In the genomic region with DNA sequence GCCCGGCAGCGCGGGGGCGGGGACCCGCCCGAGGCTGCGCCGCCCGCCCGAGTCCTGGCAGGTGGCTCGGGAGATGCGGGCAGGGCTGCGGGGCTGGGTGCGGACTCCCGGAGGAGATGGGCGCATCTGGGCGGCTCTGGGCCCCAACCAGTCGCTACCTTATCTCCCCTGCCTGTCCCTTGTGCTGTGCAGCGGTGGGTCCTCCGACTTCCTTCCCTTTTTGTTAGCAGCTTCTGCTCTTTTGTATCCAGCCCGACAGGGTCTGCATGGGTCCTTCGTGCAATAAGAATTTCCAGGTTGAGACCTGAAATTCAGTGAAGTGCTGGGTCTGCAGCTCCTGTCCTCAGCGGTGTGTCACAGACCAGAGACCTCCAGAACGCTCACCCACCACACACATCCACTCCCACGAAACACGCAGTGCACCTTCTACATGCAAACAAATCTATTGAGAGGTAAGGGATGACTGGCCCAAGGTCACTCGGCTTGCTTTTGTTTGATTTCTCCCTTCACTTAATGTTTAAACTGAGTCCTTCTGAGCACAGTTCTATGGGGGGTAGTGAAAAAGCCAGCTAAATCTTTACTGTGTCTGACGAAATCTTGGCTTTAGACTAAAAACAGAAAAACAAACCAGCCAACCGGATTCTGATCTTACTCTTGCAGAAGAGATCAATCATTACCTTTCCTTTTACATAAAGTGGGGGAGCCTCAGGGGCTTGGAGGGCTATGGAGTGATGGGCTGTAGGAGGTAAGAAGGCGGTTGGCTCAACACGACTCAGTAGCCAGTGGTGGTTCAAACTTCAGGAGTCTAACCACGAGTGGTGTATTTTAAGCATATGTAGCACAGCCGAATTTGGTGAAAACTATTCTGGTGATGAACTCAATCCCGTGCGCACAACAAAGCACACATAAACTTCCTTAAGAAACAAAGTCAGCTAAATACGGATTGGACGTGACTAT, we compare ENCODE assay signal across 8 mouse cellular contexts. TPM values are rescaled to one million over a fixed set of nuclear protein-coding genes. Genes with fewer than 3 reads are reported as not detected.
DNase-seq lines count a peak whose midpoint lies in the region; ATAC-seq and TF ChIP-seq lines count a peak whose summit lies in the region.

No protein-coding gene starts in this region.

- WGBS in kidney, adult 2 months = 23% methylated on average over 36 of the region's 37 CpGs
- 16% methylated on average over 37 of the region's 37 CpGs for WGBS in hindbrain, embryonic 14.5 days
- 5% methylated on average over 37 of the region's 37 CpGs for WGBS in liver, embryonic 15.5 days (ENCODE audit: insufficient replicate concordance)
- WGBS in stomach, embryonic 15.5 days = 16% methylated on average over 36 of the region's 37 CpGs

- peak overlapping the region; percentile 78 for H3K4me2 ChIP-seq in hindbrain, embryonic 14.5 days (replicated peaks)
- peak overlapping the region; percentile 69 for H3K4me2 ChIP-seq in liver, embryonic 15.5 days
- peak overlapping the region; percentile 91 for H3K4me2 ChIP-seq in stomach, embryonic 15.5 days

- no peak for DNase-seq in kidney, adult 2 months
- DNase-seq in kidney, adult 11 months = no peak
- DNase-seq in embryo, embryonic 10.5 days (ENCODE audit: low spot score) = peak; percentile 28
- DNase-seq in hindbrain, embryonic 14.5 days (ENCODE audit: low spot score) = no peak
- no peak for DNase-seq in natural killer cell, adult 2 months (ENCODE audit: low spot score in 2 of 2)

- ATAC-seq in hindbrain, embryonic 14.5 days (ENCODE audit: low FRiP score) = peak; percentile 13; the same call in 1 of the 2 replicates
- ATAC-seq in liver, embryonic 15.5 days (ENCODE audit: insufficient read depth) = 0 out of 2 replicates have a peak, but pooled peaks have one; percentile 20
- ATAC-seq in stomach, embryonic 15.5 days (ENCODE audit: insufficient read depth, low FRiP score, low read depth) = 0 out of 2 replicates have a peak, but pooled peaks have one; percentile 4

- H3K4me1 ChIP-seq in kidney, adult 2 months (ENCODE audit: control insufficient read depth, insufficient read depth, low read length) = no peaks in the 10 kb centered on the region
- H3K4me1 ChIP-seq in ES-Bruce4 (ENCODE audit: control insufficient read depth, insufficient read depth, low read length) = no peaks in the 10 kb centered on the region
- H3K4me1 ChIP-seq in hindbrain, embryonic 14.5 days (replicated peaks; ENCODE audit: control insufficient read depth, insufficient read depth, low read length) = peaks cover 10% of the 10 kb centered on the region; the same call in 1 of the 2 replicates
- H3K4me1 ChIP-seq in liver, embryonic 15.5 days (replicated peaks) = peaks cover 35% of the 10 kb centered on the region
- H3K4me1 ChIP-seq in stomach, embryonic 15.5 days = no peaks in the 10 kb centered on the region

- no peak overlapping the region for H3K27ac ChIP-seq in kidney, adult 2 months (ENCODE audit: insufficient read depth, low read depth, low read length)
- H3K27ac ChIP-seq in ES-Bruce4 (ENCODE audit: insufficient read depth, low read length) = no peak overlapping the region
- H3K27ac ChIP-seq in hindbrain, embryonic 14.5 days = peak overlapping the region; percentile 93
- H3K27ac ChIP-seq in liver, embryonic 15.5 days (replicated peaks) = peak overlapping the region; percentile 74
- H3K27ac ChIP-seq in stomach, embryonic 15.5 days = peak overlapping the region; percentile 76

- H3K9ac ChIP-seq in ES-Bruce4 (ENCODE audit: low read depth, poor library complexity, severe bottlenecking) = peak overlapping the region; percentile 50
- H3K9ac ChIP-seq in hindbrain, embryonic 14.5 days = peak overlapping the region; percentile 91
- H3K9ac ChIP-seq in liver, embryonic 15.5 days = peak overlapping the region; percentile 35
- peak overlapping the region; percentile 27 for H3K9ac ChIP-seq in stomach, embryonic 15.5 days

- H3K27me3 ChIP-seq in kidney, adult 2 months (replicated peaks; ENCODE audit: control insufficient read depth, insufficient read depth, low read length) = peaks cover 3% of the 10 kb centered on the region; the same call in 1 of the 2 replicates
- H3K27me3 ChIP-seq in ES-Bruce4 (ENCODE audit: control insufficient read depth, insufficient read depth, low read length, poor library complexity, severe bottlenecking) = peaks cover 2% of the 10 kb centered on the region; the same call in 1 of the 2 replicates
- peaks cover 5% of the 10 kb centered on the region; the same call in 1 of the 2 replicates for H3K27me3 ChIP-seq in hindbrain, embryonic 14.5 days (ENCODE audit: control insufficient read depth, insufficient read depth, low read length)
- H3K27me3 ChIP-seq in liver, embryonic 15.5 days = peaks cover 47% of the 10 kb centered on the region
- peaks cover 10% of the 10 kb centered on the region; the same call in 1 of the 2 replicates for H3K27me3 ChIP-seq in stomach, embryonic 15.5 days (replicated peaks)

- no peaks in the 10 kb centered on the region for H3K36me3 ChIP-seq in kidney, adult 2 months (ENCODE audit: control insufficient read depth, insufficient read depth, low read length)
- no peaks in the 10 kb centered on the region for H3K36me3 ChIP-seq in ES-Bruce4 (ENCODE audit: control insufficient read depth, insufficient read depth, low read length, poor library complexity, severe bottlenecking)
- no peaks in the 10 kb centered on the region for H3K36me3 ChIP-seq in hindbrain, embryonic 14.5 days (replicated peaks; ENCODE audit: control insufficient read depth, insufficient read depth)
- no peaks in the 10 kb centered on the region for H3K36me3 ChIP-seq in liver, embryonic 15.5 days (replicated peaks)
- no peaks in the 10 kb centered on the region for H3K36me3 ChIP-seq in stomach, embryonic 15.5 days

- no peak for TF ChIP-seq CTCF in kidney, adult 2 months (conservative IDR thresholded peaks at IDR 0.05; ENCODE audit: insufficient read depth, insufficient read length, low read depth, low read length)
- TF ChIP-seq CTCF in ES-Bruce4 (IDR thresholded peaks at IDR 0.05; ENCODE audit: low read depth, low read length) = no peak

- peak overlapping the region; percentile 58 for H3K4me3 ChIP-seq in kidney, adult 2 months (ENCODE audit: insufficient read depth, low read depth, low read length)
- peak overlapping the region; percentile 62 for H3K4me3 ChIP-seq in ES-Bruce4 (ENCODE audit: low read depth, low read length)
- peak overlapping the region; percentile 74 for H3K4me3 ChIP-seq in hindbrain, embryonic 14.5 days (replicated peaks; ENCODE audit: low read length)
- H3K4me3 ChIP-seq in liver, embryonic 15.5 days (replicated peaks) = peak overlapping the region; percentile 62
- H3K4me3 ChIP-seq in stomach, embryonic 15.5 days (replicated peaks) = peak overlapping the region; percentile 64

- no peak for TF ChIP-seq POLR2A in kidney, adult 2 months (IDR thresholded peaks at IDR 0.05; ENCODE audit: low read depth, low read length)
- TF ChIP-seq POLR2A in ES-Bruce4 (IDR thresholded peaks at IDR 0.05; ENCODE audit: insufficient read depth, low read length) = no peak

- H3K9me3 ChIP-seq in ES-Bruce4 (replicated peaks; ENCODE audit: control insufficient read depth, insufficient read depth, low read length, poor library complexity, severe bottlenecking) = no peaks in the 10 kb centered on the region
- H3K9me3 ChIP-seq in hindbrain, embryonic 14.5 days (ENCODE audit: control insufficient read depth, low read length) = no peaks in the 10 kb centered on the region
- H3K9me3 ChIP-seq in liver, embryonic 15.5 days (replicated peaks) = no peaks in the 10 kb centered on the region
- no peaks in the 10 kb centered on the region for H3K9me3 ChIP-seq in stomach, embryonic 15.5 days

- TF ChIP-seq EP300 in ES-Bruce4 (IDR thresholded peaks at IDR 0.05; ENCODE audit: insufficient read depth, low read depth, low read length) = no peak

RNA-seq across cellular contexts. Expression of a gene that starts 19.1 kb away (rescaled TPM):
- 0.24 and 0.36 TPM in 2 replicates for polyA plus RNA-seq in kidney, adult 2 months (2012; rRNA removed)
- 1.1 and 1.7 TPM in 2 replicates for polyA plus RNA-seq in ES-Bruce4 (2011; ENCODE audit: insufficient read depth, insufficient read length, low read depth, missing spikeins)
- polyA plus RNA-seq in hindbrain, embryonic 14.5 days (2014; fragmentation: Nextera tagmentation; extraction: Ambion mirVana) = 40.1 and 40.3 TPM in 2 replicates
- 3.5 and 4.9 TPM in 2 replicates for polyA plus RNA-seq in liver, embryonic 15.5 days (2015; fragmentation: Nextera tagmentation; extraction: Ambion mirVana)
- polyA plus RNA-seq in stomach, embryonic 15.5 days (2015; fragmentation: Nextera tagmentation; extraction: Ambion mirVana) = 5.4 and 6.0 TPM in 2 replicates

Comparison
In these comparisons a context has a peak if more than half of its experiments do, and no peak if none do; other contexts are left out.
1. H3K27ac ChIP-seq: peak in hindbrain, embryonic 14.5 days (single experiment), liver, embryonic 15.5 days (single experiment) and stomach, embryonic 15.5 days (single experiment); none in kidney, adult 2 months (single experiment) and ES-Bruce4 (single experiment).
2. H3K9ac ChIP-seq: peak in every context shown above with its lines; median percentile 91 in hindbrain, embryonic 14.5 days; 50 in ES-Bruce4; 35 in liver, embryonic 15.5 days; 27 in stomach, embryonic 15.5 days.
3. Peak in every context shown above with its lines, with median percentiles within 50 percentile points of each other: H3K4me3 ChIP-seq, ATAC-seq and H3K4me2 ChIP-seq.